Mouse (Mus musculus) forebrain, embryonic 10.5 days (tissue): ENCODE data around the gene Ppm1h. TPM values are rescaled to one million over a fixed set of nuclear protein-coding genes. Genes with fewer than 3 reads are reported as not detected.

ENCODE experiments used
- DNase-seq: peaks from one replicate; pipeline ENCODE4 v3.0.0-alpha.2; 2017; ENCODE audit warnings: low spot score; ENCODE audit errors: extremely low spot score
- H3K27ac ChIP-seq: fragments of 300-500 bp; sonication (generic); 2 replicates; pipeline ENCODE4 v1.5.1; 2016; ENCODE audit warnings: mild to moderate bottlenecking
- H3K27me3 ChIP-seq: fragments of 300-500 bp; sonication (generic); 2 replicates; pipeline ENCODE4 v1.6.1; 2016; ENCODE audit warnings: mild to moderate bottlenecking; ENCODE audit not compliant: poor library complexity, severe bottlenecking
- H3K36me3 ChIP-seq: fragments of 300-500 bp; sonication (generic); replicated peaks from 2 replicates; pipeline ENCODE4 v1.6.1; 2016; ENCODE audit warnings: mild to moderate bottlenecking, moderate library complexity
- H3K4me1 ChIP-seq: fragments of 300-500 bp; sonication (generic); 2 replicates; pipeline ENCODE4 v1.6.1; 2016
- H3K4me3 ChIP-seq: fragments of 300-500 bp; sonication (generic); 2 replicates; pipeline ENCODE4 v1.5.1; 2016; ENCODE audit warnings: mild to moderate bottlenecking, moderate library complexity
- H3K9me3 ChIP-seq: fragments of 300-500 bp; sonication (generic); 2 replicates; pipeline ENCODE4 v1.6.1; 2016; ENCODE audit warnings: mild to moderate bottlenecking, moderate library complexity
- WGBS: fragments of 180-500 bp; shearing (Covaris S2); methylation state at CpG from one replicate; pipeline ENCODE4 v1.1.7; 2016; 5-methylcytosine and 5-hydroxymethylcytosine counted together
- polyA plus RNA-seq: library from polyadenylated mRNA; unstranded; fragments of >200 nt; fragmentation: Nextera tagmentation; extraction: Ambion mirVana; gene quantifications from 2 replicates; pipeline ENCODE4 v1.2.1, GENCODE M21; 2016

Ppm1h gene
- polyA plus RNA-seq, 1 experiment from 2014 or later, result 2.7 TPM

DNA sequence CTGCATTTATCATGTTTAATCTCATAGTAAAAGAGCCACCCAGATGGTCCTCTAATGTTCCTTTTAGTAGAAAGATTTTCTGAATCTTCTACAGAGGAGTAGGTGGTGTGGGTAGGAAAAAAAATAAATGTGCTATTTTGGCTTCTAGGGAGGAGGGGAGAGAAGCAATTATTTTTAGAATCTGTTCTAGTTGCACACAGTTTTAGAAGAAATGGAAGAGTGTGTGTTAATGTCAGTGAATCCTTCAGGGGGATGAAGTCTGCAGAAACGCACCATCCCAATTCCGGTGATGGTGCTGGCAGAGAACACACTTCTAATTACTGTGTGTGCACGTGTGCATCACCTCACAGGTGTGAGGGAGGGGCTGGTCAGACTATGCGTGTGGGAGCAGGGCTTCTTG is 129.6 kb downstream of the Ppm1h start:
- Histone ChIP-seq H3K4me1 (peaks cover 16% of the 10 kb centered on the region), H3K4me3 (no peak overlapping the region), H3K9me3 (peaks cover 3% of the 10 kb centered on the region; the same call in 1 of the 2 replicates), H3K27ac (no peak overlapping the region), H3K36me3 (no peaks in the 10 kb centered on the region), H3K27me3 (no peaks in the 10 kb centered on the region)
- WGBS, result 92% methylated on average over 4 of the region's 4 CpGs
- DNase-seq, result no peak

DNA sequence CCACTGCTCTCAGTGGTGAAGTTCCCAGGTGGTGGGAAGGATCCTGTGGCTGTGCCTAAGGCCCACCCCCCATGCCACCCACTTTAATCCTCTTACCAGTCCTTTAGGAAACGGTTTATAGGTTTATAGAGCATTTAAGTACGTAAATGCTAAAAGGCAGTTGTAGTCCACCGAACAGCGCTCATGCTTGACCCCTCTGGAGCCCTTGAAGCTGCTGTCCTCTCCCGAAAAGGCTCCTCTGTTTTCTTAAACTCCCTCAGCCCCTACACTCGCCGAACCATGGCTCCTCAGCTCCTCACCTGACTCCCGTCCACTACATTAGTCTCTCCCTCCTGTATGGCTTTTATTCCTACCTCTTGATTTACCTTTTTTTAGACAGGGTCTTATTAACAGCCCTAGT is 131.3 kb downstream of the Ppm1h start:
- Histone ChIP-seq H3K4me3 (no peak overlapping the region), H3K27me3 (no peaks in the 10 kb centered on the region), H3K27ac (no peak overlapping the region), H3K4me1 (peaks cover 17% of the 10 kb centered on the region), H3K9me3 (peaks cover 3% of the 10 kb centered on the region; the same call in 1 of the 2 replicates), H3K36me3 (no peaks in the 10 kb centered on the region)
- DNase-seq, result no peak
- 50% methylated on average over 8 of the region's 8 CpGs for WGBS

DNA sequence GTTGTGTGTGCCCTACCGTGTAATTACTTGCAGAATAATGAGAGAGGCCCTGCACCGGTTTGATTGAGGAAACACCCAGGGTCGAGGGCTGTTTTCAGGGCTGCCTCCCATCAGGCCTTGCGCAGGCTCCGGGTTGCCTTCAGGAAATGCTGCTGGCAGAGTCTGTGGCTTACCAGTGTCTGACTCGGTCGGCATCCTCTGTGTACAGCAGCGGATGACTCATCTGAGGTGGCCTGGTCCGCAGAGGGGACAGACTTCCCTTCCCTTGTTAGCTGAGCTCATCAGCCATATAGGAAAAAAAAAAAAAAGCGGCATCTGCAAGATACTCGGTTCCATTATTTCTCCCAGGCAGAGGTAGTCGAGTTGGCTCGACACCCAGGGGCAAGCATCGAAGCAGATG is 136.5 kb downstream of the Ppm1h start:
- H3K27me3 ChIP-seq, result no peaks in the 10 kb centered on the region
- H3K4me3 ChIP-seq, result no peak overlapping the region
- no peak overlapping the region for H3K27ac ChIP-seq
- no peaks in the 10 kb centered on the region for H3K9me3 ChIP-seq
- 81% methylated on average over 14 of the region's 14 CpGs for WGBS
- DNase-seq, result no peak
- peaks cover 10% of the 10 kb centered on the region; the same call in 1 of the 2 replicates for H3K4me1 ChIP-seq
- H3K36me3 ChIP-seq, result no peaks in the 10 kb centered on the region

DNA sequence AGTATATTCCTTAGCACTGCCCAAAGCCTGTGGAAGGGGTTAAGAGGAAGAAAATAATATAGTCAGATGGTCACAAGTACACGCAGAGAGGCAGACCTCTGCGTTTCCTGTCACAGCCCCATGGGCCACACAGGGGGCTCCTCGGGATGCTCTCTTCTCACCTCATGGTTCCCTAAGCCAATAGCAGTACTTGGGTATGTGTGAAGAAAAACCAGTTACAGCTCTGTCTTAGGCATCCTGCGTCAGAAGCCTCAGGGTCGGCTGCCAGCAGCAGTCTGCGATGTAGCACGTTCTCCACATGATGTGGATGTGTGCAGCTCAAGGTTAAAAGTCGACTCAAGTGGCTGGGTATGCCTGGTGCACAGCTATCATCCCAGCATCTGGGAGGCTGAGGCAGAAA is 139.2 kb downstream of the Ppm1h start:
- WGBS, result 92% methylated on average over 8 of the region's 8 CpGs
- no peak for DNase-seq

DNA sequence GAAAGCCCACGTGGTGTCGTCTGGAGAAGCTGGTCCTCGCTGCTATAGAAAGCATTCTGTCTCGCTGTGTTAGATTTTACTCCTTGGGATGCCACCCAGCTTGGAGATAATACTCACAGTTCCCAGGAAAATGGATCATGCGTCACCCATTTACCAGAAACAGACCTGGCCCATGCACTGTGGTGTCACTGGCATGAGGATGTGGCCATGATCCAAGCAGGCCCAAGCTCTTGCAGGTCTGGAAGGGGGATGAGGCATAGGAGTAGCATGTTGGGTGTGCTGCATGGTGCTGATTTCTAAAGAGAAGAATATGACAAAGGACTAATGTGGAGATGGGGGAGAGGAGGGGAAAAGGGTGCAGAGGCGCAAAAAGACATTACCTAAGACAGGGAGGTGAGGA is 141.2 kb downstream of the Ppm1h start:
- peaks cover 11% of the 10 kb centered on the region; the same call in 1 of the 2 replicates for H3K4me1 ChIP-seq
- H3K4me3 ChIP-seq, result no peak overlapping the region
- WGBS, result 95% methylated on average over 6 of the region's 6 CpGs
- DNase-seq, result no peak
- H3K36me3 ChIP-seq, result no peaks in the 10 kb centered on the region
- H3K27ac ChIP-seq, result no peak overlapping the region
- H3K27me3 ChIP-seq, result no peaks in the 10 kb centered on the region
- H3K9me3 ChIP-seq, result no peaks in the 10 kb centered on the region

More for the DNA sequence above, 139.2 kb downstream of the Ppm1h start:
- Histone ChIP-seq H3K36me3 (no peaks in the 10 kb centered on the region), H3K27ac (no peak overlapping the region), H3K9me3 (no peaks in the 10 kb centered on the region), H3K27me3 (no peaks in the 10 kb centered on the region), H3K4me3 (no peak overlapping the region), H3K4me1 (peaks cover 10% of the 10 kb centered on the region; the same call in 1 of the 2 replicates)

DNA sequence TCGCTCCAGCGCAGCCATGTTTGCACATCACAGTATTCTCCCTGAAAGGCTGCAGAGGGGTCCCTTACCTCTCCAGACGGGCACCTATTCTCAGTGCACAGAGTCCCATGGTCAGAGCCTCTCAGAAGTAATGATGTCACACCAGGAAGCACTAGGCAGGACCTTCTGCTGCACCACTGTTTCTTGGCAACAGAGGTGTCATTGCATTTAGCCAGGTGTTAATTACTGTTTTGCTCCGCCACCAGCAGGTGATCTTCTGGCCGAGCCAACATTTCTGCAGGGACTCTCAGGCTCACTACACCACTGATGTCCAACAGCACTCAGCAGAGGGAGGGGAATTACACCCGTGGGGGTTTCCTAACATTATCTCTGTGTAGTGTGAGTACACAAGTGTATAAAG is 143.0 kb downstream of the Ppm1h start:
- H3K9me3 ChIP-seq, result no peaks in the 10 kb centered on the region
- no peak overlapping the region for H3K4me3 ChIP-seq
- 81% methylated on average over 6 of the region's 6 CpGs for WGBS
- H3K36me3 ChIP-seq, result no peaks in the 10 kb centered on the region
- H3K27ac ChIP-seq, result no peak overlapping the region
- H3K27me3 ChIP-seq, result no peaks in the 10 kb centered on the region
- no peak for DNase-seq
- H3K4me1 ChIP-seq, result peaks cover 3% of the 10 kb centered on the region; the same call in 1 of the 2 replicates

DNA sequence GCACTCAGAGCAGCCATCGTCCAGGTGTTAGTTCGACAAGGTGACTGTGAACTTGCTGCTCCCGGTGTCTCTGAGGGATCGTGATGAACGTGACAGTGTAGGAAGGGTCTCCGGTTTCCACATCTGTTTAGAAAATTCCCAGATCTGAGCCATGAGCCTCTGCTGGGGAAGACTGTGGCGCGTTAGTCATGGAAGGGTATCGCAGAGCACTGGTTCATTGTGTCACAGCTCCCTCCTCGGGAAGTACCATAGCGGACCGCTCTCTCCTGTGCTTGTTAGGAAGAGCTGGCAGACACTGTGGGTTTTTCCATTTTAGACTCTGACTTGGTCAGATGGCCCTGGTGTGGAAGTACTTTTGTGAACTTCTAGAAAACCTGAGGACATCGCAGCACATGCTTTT is 145.1 kb downstream of the Ppm1h start:
- H3K27ac ChIP-seq, result no peak overlapping the region
- DNase-seq, result no peak
- no peak overlapping the region for H3K4me3 ChIP-seq
- no peaks in the 10 kb centered on the region for H3K36me3 ChIP-seq
- 79% methylated on average over 13 of the region's 13 CpGs for WGBS
- no peaks in the 10 kb centered on the region for H3K27me3 ChIP-seq
- H3K9me3 ChIP-seq, result no peaks in the 10 kb centered on the region
- H3K4me1 ChIP-seq, result peaks cover 21% of the 10 kb centered on the region

DNA sequence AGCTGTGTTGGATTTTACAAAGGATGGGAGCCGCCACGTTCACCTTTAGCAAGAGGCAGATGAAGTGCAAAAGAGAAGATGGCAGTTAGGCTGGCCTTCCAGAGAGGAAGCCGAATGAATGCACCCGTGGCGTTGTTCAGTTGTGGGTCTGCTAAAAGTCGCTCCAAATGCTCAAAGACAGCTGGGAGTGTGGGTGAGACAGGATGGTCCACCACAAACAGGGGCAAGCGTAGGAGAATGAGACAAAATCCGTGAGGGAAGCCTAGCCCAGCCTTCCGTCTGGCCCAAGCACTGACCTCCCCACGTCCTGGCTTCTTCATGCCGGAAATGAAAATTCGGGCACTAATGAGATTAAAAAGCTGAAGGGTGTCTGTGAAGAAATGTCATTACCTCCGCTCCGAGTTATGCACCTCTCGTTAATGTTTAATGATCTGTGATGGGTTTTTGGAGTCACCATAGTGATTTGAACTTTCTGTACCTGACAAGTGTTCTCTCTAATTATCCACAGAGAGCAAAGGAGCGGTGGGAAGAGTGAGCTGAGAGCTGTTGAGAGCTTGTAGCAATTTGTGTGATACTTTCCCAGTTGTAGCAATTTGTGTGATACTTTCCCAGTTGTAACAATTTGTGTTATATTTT is 148.3 kb downstream of the Ppm1h start:
- no peaks in the 10 kb centered on the region for H3K9me3 ChIP-seq
- no peak for DNase-seq
- 74% methylated on average over 16 of the region's 16 CpGs for WGBS
- H3K27ac ChIP-seq, result no peak overlapping the region
- no peaks in the 10 kb centered on the region for H3K27me3 ChIP-seq
- no peak overlapping the region for H3K4me3 ChIP-seq
- H3K4me1 ChIP-seq, result peaks cover 21% of the 10 kb centered on the region
- no peaks in the 10 kb centered on the region for H3K36me3 ChIP-seq

DNA sequence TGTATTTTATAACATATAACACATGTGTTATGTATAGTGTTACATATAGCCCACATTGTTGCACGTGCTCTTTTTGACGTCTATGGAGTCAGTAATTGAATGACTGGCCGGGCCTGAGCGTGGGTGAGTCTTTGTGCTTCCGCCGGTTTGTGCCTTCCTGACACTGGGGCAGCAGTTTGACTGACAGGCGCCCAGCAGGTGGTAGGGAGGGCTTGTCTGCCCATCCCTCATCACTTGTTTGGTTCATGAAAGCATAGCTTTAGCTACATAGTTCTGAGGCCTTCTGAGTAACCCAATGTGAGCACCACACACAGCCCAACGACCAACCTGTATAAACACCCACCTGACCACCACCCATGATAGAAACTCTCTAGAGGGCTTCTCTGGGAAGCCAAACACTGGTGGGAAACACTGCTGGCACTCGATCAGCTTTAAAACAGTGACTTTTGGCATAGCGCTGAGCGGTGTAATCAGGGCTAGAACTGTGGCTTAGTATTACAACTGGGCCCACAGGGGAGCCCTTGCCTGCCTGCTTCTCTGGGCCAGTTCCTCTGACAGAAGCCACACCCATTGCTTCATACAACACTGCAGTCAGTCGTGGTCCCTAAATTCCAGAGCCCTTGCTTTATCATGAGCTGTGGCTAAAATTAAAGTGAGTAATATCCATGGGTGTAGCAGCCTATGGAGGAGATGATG is 149.3 kb downstream of the Ppm1h start:
- Histone ChIP-seq H3K36me3 (no peaks in the 10 kb centered on the region), H3K27me3 (no peaks in the 10 kb centered on the region), H3K9me3 (no peaks in the 10 kb centered on the region; the same call in 1 of the 2 replicates), H3K27ac (no peak overlapping the region), H3K4me3 (no peak overlapping the region), H3K4me1 (peaks cover 21% of the 10 kb centered on the region)
- 63% methylated on average over 12 of the region's 12 CpGs for WGBS
- DNase-seq, result no peak

DNA sequence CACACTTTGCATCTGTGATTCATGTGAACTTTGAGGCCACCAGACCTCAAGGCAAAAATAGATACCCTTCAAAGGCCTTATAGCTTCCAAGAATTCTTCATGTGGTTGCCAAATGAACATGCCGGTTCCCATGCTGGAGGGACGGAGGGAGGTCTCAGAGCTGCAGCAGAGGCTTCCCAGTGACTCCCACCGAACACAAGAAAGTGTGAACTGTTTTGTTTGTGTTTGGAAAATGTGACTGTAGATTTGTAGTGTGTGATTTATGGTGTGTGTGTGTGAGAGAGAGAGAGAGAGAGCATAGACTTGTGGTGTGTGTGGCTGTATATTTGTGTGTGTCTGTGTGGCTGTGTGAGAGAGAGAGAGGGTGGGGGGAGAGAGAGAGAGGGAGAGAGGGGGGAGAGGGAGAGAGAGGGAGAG is 151.2 kb downstream of the Ppm1h start:
- Histone ChIP-seq H3K4me3 (no peak overlapping the region), H3K36me3 (no peaks in the 10 kb centered on the region), H3K27me3 (no peaks in the 10 kb centered on the region), H3K9me3 (no peaks in the 10 kb centered on the region; the same call in 1 of the 2 replicates), H3K4me1 (peaks cover 18% of the 10 kb centered on the region), H3K27ac (no peak overlapping the region)
- WGBS, result 87% methylated on average over 3 of the region's 3 CpGs
- DNase-seq, result no peak

DNA sequence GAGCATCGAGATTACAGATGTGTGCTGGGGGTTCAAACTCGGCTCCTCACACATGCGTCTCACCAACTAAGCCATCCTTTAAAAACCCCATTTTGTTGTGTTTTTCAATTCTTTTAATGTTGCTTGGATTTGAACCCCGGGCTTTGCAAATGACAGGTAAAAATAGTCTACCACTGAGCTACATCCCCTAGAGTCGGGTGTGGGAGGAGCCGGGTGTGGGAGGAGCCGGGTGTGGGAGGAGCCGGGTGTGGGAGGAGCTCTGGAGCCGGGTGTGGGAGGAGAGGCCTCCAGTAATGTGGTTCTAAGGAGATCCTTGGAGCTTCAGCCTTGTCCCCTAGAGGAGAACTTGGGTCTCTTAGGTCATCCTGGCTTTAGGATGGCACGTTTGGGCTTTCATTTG is 152.1 kb downstream of the Ppm1h start:
- WGBS, result 92% methylated on average over 10 of the region's 10 CpGs
- H3K36me3 ChIP-seq, result no peaks in the 10 kb centered on the region

DNA sequence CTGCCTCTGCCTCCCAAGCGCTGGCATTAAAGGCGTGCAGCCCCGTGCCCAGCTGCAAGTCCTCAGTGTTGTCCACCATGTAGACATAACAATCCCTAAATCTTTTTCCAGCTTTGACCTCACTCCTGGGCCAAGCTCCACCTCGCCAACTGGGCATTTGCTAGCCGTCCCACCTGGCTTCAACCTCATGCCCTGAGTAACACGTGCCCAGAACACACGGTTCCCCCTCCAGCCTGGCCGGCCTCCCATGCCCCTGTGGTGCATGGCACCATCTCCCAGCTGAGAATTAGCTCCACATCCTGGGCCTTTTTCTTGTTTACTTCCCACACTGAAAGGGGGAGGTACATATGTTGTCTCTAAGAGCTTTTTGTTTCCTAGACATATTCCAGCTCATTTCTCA is 163.5 kb downstream of the Ppm1h start:
- Histone ChIP-seq H3K36me3 (no peaks in the 10 kb centered on the region), H3K4me1 (no peaks in the 10 kb centered on the region), H3K9me3 (peaks cover 3% of the 10 kb centered on the region; the same call in 1 of the 2 replicates), H3K27me3 (no peaks in the 10 kb centered on the region), H3K4me3 (no peak overlapping the region), H3K27ac (no peak overlapping the region)
- DNase-seq, result no peak
- 94% methylated on average over 8 of the region's 8 CpGs for WGBS

More for the DNA sequence above, 152.1 kb downstream of the Ppm1h start:
- DNase-seq, result no peak
- H3K27me3 ChIP-seq, result no peaks in the 10 kb centered on the region
- H3K4me3 ChIP-seq, result no peak overlapping the region
- H3K9me3 ChIP-seq, result no peaks in the 10 kb centered on the region; the same call in 1 of the 2 replicates
- no peak overlapping the region for H3K27ac ChIP-seq
- H3K4me1 ChIP-seq, result peaks cover 18% of the 10 kb centered on the region

DNA sequence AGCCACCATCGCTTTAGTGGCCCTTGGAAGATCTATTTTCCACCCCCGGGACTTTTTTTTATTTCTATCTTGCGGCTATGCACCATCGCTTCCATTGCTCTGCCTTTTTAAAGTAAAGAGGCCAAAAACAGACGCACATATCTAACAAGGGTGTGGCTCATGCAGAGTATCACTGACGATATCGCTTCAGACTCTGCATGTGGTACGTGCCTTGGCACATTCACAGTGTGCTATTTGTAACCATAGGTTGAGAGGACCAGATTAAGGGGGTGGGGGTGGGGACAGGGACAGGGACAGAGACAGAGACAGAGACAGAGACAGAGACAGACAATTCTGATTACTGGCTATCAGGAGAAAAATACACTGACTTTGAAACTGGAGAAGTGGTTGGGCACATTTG is 164.4 kb downstream of the Ppm1h start:
- Histone ChIP-seq H3K36me3 (no peaks in the 10 kb centered on the region), H3K4me3 (no peak overlapping the region), H3K9me3 (peaks cover 3% of the 10 kb centered on the region; the same call in 1 of the 2 replicates), H3K4me1 (peaks cover 2% of the 10 kb centered on the region), H3K27me3 (no peaks in the 10 kb centered on the region), H3K27ac (no peak overlapping the region)
- WGBS, result 94% methylated on average over 8 of the region's 8 CpGs
- DNase-seq, result no peak
